Mouse (Mus musculus) R1 (cell line): Measurements from ENCODE around the gene Gm15448.
"Not testable (repeated sequence)": the region's sequence is repeated elsewhere in the genome, so short reads cannot be mapped to it uniquely, and the experiment has no call there.

Experiments
- DNase-seq: peaks from one replicate; pipeline ENCODE4 v3.0.0-alpha.2; 2018; ENCODE audit warnings: low read depth, low spot score

Gene Gm15448

DNA sequence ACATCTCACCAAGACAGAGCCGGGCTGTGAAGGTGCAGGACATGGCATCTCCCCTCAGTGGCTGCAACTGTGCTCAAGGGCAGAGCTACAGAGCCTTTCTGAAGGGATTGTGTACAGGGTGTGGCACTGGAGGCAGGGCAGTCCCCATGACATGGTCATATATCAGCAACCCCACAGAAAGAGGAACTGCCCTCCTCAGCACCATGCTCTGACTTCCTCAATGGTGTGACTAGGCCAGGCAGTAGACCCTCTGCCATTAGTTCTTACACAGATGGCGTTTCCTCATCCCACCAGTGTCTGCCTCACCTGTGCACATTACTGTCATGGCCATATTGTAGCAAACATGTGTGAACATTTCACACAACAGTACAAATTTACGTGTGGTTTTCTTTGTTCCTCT lies at the start of gene Gm15448:
Gene Gm15448, minus strand, starts transcription at position 89 of the 400 bp plus-strand sequence.
- not testable (repeated sequence) for DNase-seq

GRCm38 (mm10) chr7:3875032-3875431 lies 49.5 kb upstream of the Gm15448 start:
- DNase-seq: not testable (repeated sequence)

- not testable (repeated sequence) for DNase-seq
Observed at GRCm38 (mm10) chr7:3844951-3845350, 19.5 kb upstream of the Gm15448 start, which contains the start of gene Pira2. Gene Pira2, minus strand, starts transcription at chr7:3845051.

DNA sequence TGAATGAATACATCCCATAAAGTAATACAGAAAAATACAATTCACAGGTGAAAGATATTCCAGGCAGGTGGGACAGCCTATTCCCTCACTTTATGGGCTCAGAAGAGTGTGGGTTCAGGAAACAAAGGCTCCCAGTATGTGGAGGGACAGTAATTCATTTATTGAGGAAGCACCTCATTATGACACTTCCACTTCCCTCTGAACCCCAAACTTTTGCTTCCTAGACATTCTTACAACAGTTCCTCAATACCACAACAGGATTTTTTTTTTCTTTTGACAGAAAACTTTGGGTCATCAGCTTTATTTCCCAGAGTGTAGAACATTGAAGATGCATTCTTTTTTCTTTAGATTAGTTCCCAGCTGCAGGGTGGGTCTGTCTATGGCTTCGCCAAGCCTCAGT lies 12.4 kb upstream of the Gm15448 start:
- DNase-seq: not testable (repeated sequence)

DNA sequence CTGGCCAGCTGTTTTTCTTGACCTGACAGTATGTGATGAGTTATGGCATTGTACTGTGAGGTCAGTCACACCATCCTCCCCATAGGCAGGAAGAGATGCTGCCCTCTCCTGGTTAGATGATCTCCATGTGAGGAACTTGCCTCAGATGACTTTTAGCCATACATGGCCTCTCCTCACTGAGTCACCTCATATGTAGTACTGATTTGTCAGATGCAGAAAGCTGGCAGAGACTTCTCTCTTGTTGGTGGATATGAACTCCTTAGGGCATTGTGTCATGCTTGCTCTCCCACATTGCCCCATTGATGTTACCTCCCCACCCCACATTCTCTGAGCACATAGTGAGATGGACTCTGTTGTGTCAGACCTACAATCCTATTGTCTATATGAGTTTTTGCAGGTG lies 5.1 kb upstream of the Gm15448 start:
- DNase-seq: not testable (repeated sequence)

- DNase-seq: not testable (repeated sequence)
Observed at GRCm38 (mm10) chr7:3811912-3812311, 13.6 kb downstream of the Gm15448 start.

DNA sequence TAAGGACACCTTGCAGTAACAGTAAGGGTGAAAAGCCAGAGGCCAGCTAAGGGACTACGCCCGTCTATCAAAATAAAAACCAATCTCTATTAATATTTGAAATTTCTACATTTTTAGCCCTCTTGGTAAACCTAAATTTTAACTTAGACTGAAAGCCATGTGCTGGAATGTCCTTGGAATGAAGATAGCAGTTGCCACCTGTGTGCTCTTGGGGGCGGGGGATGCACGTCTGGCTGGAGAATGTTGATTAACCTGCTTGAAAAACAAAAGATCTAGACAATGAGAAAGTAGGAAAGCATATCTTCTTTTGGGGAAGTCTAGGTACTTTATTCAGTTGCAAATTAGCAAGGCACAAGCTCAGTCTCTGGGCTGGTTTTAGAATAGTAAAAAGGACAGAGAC lies 22.6 kb downstream of the Gm15448 start:
- not testable (repeated sequence) for DNase-seq

DNA sequence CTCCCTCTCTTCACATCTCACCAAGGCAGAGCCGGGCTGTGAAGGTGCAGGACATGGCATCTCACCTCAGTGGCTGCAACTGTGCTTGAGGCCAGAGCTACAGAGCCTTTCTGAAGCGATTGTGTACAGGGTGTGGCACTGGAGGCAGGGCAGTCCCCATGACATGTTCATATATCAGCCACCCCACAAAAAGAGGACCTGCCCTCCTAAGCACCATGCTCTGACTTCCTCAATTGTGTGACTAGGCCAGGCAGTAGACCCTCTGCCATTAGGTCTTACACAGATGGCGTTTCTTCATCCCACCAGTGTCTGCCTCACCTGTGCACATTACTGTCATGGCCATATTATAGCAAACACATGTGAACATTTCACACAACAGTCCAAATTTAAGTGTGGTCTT lies 25.5 kb downstream of the Gm15448 start:
- not testable (repeated sequence) for DNase-seq

DNA sequence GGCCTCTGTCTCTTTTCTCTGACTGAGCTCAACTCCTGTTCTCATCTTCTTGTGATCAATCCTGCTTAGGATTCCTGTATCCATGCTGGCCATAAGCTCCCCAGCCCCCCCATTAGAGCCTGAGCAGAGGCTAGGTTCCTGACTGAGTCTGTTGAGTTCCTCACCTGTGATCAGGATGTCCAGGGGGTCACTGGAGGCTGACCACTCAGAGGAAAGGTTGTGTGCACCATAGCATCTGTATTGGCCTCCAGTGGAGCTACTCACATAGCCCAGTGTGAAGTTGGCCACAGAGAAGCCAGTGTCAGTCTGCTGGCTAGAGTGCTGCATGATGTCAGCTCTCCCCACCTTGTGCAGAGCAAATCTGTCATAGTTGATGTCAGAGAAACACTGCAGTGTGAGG lies 29.2 kb downstream of the Gm15448 start:
- DNase-seq: not testable (repeated sequence)
